Mouse (Mus musculus) spleen, postnatal 4 days (tissue): ENCODE results near the gene Vsig10.
"Not testable (repeated sequence)": the region's sequence is repeated elsewhere in the genome, so short reads cannot be mapped to it uniquely, and the experiment has no call there.

Source experiments
- DNase-seq, 2 experiments: peaks; one replicate each; pipeline ENCODE4 v3.0.0; 2022; ENCODE audit warnings: low spot score in 2 of 2

Gene Vsig10

GRCm38 (mm10) chr5:117303691-117304579, 14.9 kb upstream of the Vsig10 start:
- DNase-seq, result no peak

DNA sequence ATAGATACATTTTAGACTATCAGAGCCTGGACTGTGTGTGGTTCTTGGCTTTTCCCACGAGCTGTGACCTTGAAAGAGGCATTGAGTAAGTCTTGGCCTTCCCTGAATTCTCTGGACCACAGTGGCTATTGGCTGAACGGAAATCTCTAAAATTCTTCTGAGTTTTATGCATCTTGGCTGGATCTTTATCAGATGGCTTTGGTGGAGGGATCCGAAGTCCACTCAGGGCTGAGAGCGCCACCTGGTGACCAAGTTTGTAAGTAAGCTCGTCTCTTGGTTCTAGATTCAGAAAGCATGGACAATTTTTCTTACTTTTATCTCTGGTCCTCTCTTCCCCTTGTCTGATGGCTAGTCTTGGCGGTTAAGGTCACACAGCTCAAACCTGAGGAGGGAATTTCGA, 13.9 kb upstream of the Vsig10 start:
- peak; percentile 65 to 89 for DNase-seq

DNA sequence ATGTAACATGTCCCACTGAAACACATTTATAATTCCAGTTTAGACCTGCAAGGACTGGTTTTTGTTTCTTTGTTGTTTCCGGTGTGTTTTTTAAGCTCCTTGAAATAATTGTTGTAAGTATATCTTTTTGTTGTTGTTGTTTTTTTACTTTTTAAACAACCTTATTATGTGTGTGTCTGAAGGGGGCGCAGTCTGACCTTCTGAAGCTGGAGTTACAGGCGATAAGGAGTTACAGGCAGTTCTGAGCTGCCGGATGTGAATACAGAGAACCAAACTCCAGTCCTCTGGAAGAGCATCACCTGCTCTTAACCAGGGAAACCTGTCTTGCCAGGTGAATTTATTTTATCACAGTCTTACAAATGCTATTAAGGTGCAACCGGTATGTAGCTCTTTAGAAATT, 13.1 kb upstream of the Vsig10 start:
- DNase-seq, result no peak

GRCm38 (mm10) chr5:117306826-117307225, 12.1 kb upstream of the Vsig10 start:
- DNase-seq, result no peak

GRCm38 (mm10) chr5:117307699-117308098, 11.2 kb upstream of the Vsig10 start:
- peak; percentile 67 to 89 for DNase-seq

GRCm38 (mm10) chr5:117313420-117313819, 5.5 kb upstream of the Vsig10 start:
- peak in 1 of 2 experiments; percentile 39 for DNase-seq

DNA sequence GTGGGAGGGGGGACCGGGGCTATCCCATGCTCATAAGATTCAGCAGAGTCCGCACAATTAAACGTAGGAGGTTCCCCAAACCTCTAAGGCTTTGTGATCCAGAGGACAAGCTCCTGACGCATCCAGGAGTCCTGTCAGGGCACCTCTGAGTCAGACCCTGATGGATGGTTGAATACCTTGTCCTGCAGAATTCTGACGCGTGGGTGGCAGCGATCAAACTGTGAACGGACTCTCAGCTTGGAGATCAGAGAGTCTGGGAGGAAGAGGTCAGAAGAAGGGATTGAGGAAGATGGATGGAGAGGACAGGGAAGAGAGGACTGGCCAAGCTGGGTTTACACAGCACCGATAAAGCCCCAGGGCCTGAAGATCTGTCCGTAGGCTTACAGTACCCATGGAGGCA, 5.0 kb upstream of the Vsig10 start:
- DNase-seq, result no peak

GRCm38 (mm10) chr5:117314587-117315428, 4.1 kb upstream of the Vsig10 start:
- no peak for DNase-seq

- no peak for DNase-seq
These were observed 4.9 kb downstream of the Vsig10 start for GRCm38 (mm10) chr5:117323751-117324150.

- no peak for DNase-seq
These were observed 7.5 kb downstream of the Vsig10 start for GRCm38 (mm10) chr5:117326408-117326807.

DNA sequence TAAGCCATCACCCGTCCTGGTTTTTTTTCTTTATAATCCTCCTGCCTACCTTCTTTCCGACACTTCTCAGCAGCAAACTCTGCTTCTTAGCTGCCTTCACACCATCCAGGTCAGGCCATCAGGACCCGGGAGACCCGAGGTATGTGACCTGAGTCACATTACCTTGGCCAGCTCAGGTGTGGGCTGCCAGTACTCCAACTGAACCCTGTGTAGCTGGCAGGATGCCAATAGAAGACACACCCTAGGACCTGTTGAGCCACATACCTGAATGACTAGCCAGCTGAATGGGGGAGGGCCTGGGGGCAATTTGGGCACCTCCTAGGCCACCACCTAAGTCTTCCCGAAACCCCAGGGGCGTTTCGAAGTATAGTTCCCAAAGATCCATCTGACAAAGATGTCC, 11.6 kb downstream of the Vsig10 start:
- DNase-seq, result no peak

DNA sequence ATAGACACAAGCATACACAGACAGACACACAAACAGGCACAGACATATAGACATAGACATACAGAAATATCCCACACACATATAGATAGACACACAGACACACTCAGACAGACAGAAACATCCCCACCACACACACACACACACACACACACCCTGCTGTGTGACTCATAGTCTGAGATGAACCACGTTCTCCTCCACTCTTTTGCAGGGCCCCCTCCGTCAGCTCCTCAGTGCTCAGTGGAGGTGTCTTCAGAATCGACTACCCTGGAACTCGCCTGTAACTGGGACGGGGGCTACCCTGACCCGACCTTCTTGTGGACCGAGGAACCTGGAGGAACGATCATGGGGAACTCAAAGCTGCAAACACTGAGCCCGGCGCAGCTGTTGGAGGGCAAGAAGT, 19.1 kb downstream of the Vsig10 start:
- DNase-seq, result no peak

DNA sequence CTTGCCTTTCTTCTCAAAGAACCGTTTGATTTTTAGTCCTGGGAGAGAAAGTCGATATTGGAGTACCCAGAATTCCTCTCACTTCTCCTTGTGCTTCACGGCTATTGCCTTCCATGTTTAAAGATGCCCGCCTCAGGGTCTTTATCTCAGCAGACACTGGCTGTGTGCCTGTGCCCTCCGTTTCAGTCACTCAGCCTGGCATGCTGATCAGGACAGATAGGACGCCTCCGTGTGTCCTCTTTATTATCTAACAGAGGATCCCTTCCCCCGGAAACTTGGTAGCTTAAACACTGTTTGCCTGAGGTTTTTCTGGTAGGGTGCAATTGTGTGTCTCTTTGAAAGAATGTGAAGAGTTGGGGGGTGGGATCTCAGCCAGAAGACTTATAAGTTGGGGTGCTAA, 19.6 kb downstream of the Vsig10 start:
- no peak for DNase-seq

DNA sequence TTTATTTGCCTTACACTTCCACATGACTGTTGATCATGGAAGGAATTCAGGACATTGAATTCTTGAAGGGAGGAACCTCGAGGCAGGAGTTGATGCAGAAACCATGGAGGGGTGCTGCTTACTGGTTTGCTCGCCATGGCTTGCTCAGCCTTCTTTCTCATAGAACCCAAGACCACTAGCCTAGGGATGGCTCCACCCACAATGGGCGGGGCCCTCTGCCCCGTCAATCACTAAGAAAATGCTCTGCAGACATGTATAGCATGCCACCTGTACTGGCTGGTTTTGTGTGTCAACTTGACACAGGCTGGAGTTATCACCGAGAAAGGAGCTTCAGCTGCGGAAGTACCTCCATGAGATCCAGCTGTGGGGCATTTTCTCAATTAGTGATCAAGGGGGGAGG, 21.2 kb downstream of the Vsig10 start:
- DNase-seq, result no peak

- no peak for DNase-seq
These were observed 23.0 kb downstream of the Vsig10 start for GRCm38 (mm10) chr5:117341896-117342295.

DNA sequence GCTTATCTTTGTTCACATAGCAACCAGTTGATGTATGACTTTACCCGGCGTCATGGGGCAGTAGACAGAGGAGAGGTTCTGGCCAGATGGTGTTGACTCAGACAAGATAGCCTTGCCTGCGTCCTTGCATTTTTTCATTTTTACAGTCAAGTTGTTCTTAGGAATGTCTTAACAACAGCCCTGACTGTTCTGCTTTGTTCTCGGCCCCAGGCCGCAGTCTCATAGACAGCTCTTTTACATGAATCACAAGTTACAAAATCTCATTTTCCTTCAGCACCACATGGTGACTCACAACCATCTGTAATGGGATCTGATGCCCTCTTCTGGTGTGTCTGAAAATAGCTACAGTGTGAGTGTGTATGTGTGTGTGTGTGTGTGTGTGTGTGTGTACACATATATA, 25.6 kb downstream of the Vsig10 start:
- not testable (repeated sequence) for DNase-seq

GRCm38 (mm10) chr5:117345432-117345976, 26.6 kb downstream of the Vsig10 start:
- DNase-seq, result no peak

- no peak for DNase-seq
These were observed 27.4 kb downstream of the Vsig10 start for GRCm38 (mm10) chr5:117346281-117346680.

DNA sequence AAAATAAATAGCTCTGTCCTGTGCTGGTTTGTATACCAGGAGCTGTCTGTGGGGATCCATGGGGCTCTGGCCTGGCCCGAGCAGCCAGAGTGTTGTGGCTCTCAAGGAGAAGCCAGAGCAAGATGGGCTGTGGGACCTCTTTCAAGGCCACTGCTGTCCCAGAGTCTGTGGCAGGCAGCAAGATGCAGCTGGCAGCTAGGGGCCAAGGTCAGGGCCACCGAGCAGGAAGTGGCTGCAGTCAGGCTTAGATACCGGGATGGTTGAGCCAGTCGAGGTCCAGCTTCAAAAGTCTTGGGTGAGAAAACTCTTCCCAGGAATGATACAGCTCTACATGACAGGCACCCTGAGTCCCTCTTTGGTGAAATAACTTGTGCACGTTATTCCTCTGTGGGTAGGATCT, 28.1 kb downstream of the Vsig10 start:
- DNase-seq, result no peak

GRCm38 (mm10) chr5:117347838-117348237, 29.0 kb downstream of the Vsig10 start:
- DNase-seq, result no peak

- DNase-seq, result peak; percentile 66 to 74
These were observed 29.4 kb downstream of the Vsig10 start for GRCm38 (mm10) chr5:117348279-117348678.

- no peak for DNase-seq
These were observed 35.2 kb downstream of the Vsig10 start for GRCm38 (mm10) chr5:117354121-117354520.
